Mouse (Mus musculus) megakaryocyte progenitor cell, adult 5-6 weeks (primary cell): ENCODE measurements around the gene Gltpd2. TPM values are rescaled to one million over a fixed set of nuclear protein-coding genes. Genes with fewer than 3 reads are reported as not detected.
"Not testable (repeated sequence)": the region's sequence is repeated elsewhere in the genome, so short reads cannot be mapped to it uniquely, and the experiment has no call there.

Experiments
- ATAC-seq: replicated peaks from 2 replicates; pipeline ENCODE4 v1.8.0; 2016; ENCODE audit warnings: mild to moderate bottlenecking, moderate TSS enrichment, inconsistent platforms; ENCODE audit not compliant: poor library complexity
- total RNA-seq, 2 experiments: library from RNA; stranded (forward) in 1 of 2; stranded (reverse) in 1 of 2; fragments of 157-497, 149-512 nt in 1 of 2; fragments of 200-1000 nt in 1 of 2; gene quantifications; 2 replicates each; pipeline versions ENCODE4 v1.2.3 to v1.2.4; 2015 to 2017

Gene Gltpd2
- total RNA-seq (2015), result not detected in 2 replicates
- not detected in 2 replicates for total RNA-seq (2017)

GRCm38 (mm10) chr11:70518923-70519322, at the start of gene Gltpd2:
Gene Gltpd2 (plus strand): TSS chr11:70519196.
- no peak for ATAC-seq

GRCm38 (mm10) chr11:70469764-70470163, 49.2 kb upstream of the Gltpd2 start:
- ATAC-seq, result no peak

DNA sequence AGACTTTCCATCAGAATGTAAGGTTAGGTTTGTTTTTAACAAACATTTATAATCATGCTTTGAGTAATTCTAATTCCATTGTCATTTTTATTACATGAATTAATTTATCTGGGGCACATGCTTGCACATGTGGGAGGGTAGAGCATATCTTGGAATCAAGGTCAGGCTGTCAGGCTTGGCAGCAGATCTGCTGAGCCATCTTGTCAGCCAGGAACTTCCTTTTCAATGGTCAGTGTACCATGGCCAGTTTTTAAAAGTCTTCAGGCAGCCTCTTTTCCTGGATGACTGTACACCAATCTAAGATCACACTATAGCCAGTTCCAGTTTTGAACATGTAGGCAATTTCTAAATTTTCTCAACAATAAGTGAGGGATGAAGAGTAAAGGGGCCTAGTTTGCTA, 46.3 kb upstream of the Gltpd2 start:
- no peak for ATAC-seq

- ATAC-seq, result not testable (repeated sequence)
These were observed 45.7 kb upstream of the Gltpd2 start for GRCm38 (mm10) chr11:70473291-70473690.

GRCm38 (mm10) chr11:70474872-70475534, 44.0 kb upstream of the Gltpd2 start:
- ATAC-seq, result no peak

GRCm38 (mm10) chr11:70485498-70485897, 33.5 kb upstream of the Gltpd2 start:
- ATAC-seq, result no peak

DNA sequence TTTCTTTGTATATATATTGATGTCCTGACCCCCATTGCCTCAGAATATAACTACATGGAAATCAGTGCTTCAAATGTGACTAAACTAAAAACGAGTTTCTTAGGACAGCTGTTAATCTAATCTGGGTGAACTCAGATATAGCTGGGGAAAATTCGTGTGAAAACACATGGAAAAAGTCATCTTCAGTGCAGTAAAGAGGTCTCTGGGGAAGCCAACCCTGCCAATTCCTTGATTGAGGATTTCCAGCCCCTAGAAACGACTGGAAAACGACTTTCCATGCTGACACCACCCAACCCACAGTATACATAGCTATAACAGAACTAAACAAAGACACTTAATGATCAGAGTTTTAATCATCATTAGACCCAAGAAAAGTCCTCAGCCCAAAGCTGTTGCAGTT, 31.2 kb upstream of the Gltpd2 start:
- ATAC-seq, result no peak

GRCm38 (mm10) chr11:70489138-70489537, 29.9 kb upstream of the Gltpd2 start:
- no peak for ATAC-seq

DNA sequence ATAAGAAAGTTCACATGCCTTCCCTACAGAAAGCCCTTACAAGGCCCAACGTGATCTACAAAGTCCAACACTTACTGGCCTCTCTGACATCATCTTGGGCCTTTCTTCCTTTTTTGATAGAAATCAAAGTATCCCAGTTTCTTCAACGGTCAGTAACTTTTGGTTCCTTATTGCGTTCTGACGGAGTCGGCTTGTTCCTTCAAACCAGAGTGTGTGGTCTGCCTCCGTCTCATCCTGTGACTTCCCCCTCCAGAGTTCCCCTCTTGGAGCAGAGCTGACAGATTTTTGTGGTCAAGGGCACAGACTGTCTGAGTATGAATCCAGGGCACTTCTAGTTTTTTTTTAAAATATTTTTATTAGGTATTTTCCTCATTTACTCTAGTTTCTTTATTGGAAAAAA, 29.3 kb upstream of the Gltpd2 start:
- peak; percentile 95 for ATAC-seq

DNA sequence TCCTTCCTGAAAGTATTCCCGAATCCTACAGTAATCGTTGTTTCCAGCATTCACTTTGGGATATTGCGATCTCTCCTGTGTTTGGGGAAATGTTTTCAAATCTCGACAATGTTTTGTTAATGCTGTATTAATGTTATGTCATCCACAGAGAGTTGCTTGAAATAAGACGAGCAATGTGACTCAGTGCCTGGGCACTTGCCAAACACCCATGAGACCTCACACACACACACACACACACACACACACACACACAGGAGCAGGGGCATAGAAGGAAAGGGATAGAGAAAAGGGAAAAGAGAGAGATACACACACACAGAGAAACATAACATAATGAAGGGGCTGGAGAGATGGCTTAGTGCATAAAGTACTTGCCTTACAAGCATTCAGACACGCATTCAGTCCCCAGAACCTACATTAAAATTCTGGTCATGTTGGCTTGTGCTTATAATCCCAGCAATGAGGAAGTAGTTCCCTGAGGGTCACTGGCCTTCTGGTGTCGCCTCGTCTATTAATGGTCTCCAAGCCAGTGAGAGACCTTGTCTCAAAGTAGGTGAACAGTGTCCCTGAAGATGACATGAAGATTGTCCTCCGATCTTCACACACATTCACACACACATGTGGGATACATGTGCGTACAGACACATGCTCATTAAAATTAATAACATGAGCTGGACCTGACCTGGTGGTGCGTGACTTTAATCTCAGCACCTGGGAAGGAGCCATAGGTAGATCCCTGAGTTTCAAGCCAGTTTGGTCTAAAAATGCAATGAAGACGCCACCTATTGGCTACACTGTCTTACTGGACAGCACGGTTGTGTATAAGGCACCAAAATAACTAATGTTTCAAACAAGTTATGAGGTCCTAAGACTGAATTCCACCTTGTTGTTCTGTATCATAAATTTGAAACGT, 19.2 kb upstream of the Gltpd2 start:
- ATAC-seq, result 0 out of 2 replicates have a peak, but pooled peaks have one; percentile 29

DNA sequence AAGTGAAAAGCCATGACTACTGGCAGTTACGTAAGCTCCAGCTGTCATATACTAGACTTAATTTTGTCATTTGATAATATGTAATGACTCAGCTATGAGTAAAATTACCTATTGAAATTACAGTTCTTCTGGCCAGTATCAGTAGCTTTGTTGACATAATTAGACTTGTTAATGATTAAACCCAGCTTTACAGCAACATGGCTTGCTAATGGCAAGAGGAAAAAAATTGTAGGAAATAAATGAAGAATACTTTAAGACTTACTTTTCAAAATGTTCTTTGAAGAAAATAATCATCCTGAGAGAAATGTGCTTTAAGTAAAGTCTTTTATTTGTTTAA, 18.6 kb upstream of the Gltpd2 start:
- ATAC-seq, result no peak

DNA sequence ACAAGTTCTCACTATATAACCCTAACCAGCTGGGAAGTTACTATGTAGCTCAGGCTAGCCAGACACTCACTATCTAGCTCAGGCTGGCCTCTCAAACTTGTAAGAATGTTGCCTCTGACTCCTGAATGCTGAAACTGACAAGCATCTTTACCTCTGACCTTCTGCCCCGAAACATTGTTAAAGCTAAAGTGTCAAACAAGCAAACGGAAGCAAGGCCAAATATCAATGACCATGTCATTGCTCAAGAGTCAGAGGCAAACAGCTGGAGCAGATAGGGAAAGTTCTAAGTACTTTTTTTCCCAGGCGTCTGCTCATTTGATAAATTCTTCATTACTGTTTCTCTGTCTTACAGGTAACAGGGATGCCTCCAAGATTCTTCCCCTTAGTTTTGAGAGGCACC, 17.0 kb upstream of the Gltpd2 start:
- ATAC-seq, result no peak

- ATAC-seq, result no peak
These were observed 14.0 kb upstream of the Gltpd2 start, which contains the start of gene Tm4sf5 for GRCm38 (mm10) chr11:70504970-70505369. Gene Tm4sf5 (plus strand): TSS chr11:70505244.

GRCm38 (mm10) chr11:70506385-70506784, 12.6 kb upstream of the Gltpd2 start:
- peak; percentile 87 for ATAC-seq

DNA sequence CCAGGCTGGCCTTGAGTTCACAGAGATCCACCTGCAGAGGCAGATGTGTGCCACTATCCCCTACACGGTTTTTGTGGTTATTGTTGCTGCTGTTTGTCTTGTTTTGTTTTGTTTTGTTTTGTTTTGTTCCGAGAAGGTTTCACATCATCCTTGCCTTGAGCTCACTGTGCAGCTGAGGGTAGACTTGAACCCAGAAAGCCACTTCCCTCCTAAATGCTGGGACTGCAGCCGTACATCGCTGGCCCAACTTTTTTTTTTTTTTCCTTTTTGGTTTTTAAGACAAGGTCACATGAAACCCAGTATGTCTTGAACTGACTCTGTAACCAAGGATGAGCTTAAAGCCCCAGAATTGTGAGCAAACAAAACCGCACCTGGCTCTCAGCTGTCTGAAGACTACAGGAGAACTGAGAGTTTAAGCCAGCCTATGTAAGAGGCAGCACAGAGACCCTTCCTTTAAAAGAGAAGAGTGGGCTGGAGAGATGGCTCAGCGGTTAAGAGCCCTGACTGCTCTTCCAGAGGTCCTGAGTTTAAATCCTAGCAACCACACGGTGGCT, 12.0 kb upstream of the Gltpd2 start:
- no peak for ATAC-seq

DNA sequence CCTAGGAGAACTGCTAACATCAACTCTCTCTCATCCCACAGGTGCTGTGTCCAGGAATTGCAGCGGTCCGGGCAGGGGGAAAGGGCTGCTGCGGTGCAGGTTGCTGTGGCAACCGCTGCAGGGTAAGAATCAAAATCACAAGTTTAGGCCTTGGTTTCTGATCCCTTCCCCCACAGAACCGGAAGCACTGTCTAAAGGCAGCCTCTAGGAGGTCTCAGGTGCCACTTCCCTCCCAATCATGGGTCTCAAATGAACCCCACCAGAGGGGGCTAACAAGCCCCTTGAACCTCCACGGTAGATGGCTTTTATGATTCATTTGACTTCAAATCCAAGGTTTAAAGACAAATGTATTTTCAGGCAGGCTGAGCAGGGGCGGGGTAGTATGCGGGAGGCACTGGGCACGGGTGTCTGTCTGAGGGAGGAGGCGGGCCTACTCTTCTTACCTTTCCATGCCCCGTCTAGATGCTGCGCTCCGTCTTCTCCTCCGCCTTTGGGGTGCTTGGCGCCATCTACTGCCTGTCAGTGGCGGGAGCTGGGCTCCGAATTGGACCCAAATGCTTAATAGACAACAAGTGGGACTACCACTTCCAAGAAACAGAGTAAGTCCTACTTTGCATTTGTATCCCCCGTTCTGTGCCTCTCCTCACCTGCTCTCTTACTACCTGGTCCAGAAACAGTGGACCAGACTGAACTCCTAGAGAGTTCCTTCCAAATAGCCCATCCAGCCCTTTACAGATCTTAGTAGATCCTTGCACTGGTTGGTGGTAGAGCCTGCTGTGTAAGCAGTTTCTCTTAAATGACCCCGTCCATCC, 9.0 kb upstream of the Gltpd2 start:
- peak; percentile 88 for ATAC-seq

GRCm38 (mm10) chr11:70511242-70511641, 7.8 kb upstream of the Gltpd2 start:
- no peak for ATAC-seq

GRCm38 (mm10) chr11:70511825-70512224, 7.2 kb upstream of the Gltpd2 start:
- ATAC-seq, result no peak

DNA sequence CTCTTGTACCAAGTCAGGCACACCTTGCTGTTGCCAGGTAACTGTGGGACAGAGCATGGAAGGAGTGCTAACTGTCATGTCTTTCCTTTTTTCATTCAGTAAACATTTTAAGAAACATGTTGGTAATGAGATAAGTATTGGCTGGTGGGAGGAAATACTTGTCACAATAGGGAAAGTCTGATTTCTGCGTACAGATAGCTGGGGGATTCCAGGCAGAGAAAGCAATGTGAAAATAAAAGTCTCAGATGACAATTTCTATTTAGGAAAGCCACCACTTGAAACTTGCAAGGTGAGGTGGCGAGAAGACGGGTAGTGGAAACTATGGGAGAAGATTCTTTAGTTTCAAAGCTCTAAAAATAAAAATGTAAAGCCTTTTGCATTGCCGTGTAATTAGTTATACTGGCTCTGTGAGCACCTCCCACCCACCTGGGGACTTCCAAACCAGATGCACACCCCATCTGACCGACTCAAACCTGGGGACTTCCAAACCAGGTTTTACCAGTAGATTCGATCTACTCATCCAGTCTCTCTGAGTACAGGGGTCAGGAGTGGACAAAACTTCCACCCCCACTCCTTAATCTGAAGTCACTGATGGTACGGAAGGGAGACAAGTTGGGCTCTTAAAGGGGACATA, 6.2 kb upstream of the Gltpd2 start:
- ATAC-seq, result no peak

DNA sequence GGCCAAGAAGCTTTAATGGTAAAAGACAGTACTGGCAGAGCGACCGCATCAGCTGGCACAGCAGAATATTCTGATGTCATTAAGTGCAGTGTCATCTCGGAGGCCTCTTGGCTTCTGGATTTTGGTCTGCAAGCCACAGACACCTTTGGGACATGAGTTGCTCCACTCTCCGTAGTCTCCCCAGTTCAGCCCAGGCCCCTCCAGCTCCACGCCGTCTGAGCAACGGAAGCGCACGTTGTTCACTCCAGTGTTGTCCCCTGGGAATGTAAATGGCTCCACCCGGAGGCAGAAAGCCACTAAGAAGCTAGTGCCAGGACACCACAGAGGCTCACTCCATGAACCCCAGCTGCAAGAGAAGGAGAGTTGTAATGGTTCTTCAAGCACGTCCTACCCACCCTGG, 5.5 kb upstream of the Gltpd2 start:
- ATAC-seq, result no peak

DNA sequence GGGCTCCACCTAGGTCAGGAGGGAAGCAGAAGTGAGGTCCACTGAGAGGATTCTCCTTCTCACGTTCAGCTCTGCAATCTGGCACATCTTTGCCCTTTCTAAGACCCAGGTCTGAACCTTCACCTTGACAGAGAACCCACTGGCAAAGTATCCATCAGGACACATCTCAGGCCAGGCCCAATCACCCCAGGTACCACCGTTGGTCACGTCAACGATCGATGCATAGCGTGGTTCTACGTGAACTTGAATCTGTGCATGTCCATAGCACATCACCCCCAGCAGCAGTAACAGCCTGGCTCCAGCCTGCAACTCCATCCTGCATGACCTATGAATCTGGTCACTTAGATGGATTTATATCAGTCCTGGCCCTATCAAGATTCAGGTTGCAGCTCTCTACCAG, 4.7 kb upstream of the Gltpd2 start, which contains the start of gene Vmo1:
Gene Vmo1, minus strand, starts transcription at position 329 of the 400 bp plus-strand sequence.
- no peak for ATAC-seq
